Mouse (Mus musculus) telencephalon, adult 2 months (tissue): Measurements from ENCODE around the gene Fam69a.
"Not testable (repeated sequence)": the region's sequence is repeated elsewhere in the genome, so short reads cannot be mapped to it uniquely, and the experiment has no call there.

Experiments used
- DNase-seq: peaks from one replicate; pipeline ENCODE4 v3.0.0-alpha.2; 2011; ENCODE audit warnings: low read depth, low spot score

Fam69a gene

DNA sequence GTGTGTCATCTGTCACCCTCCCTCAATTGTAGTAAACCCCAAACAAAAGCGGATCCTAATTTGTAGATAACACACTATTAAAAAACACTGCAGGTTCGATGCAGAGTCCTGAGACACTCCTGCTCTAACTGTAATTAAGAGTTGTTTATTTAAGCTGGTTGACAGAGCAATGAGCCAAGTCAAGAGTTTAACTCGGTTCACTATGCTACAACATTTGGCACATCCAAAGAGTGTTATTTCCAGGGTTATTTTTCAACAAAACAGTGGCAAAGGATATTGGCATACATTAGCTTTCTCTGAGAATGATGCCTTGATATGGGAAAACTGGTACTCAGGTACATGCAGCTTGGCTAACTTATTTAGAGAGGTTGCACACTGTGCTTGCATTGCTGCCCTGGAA lies 4.9 kb downstream of the Fam69a start:
- DNase-seq = no peak

DNA sequence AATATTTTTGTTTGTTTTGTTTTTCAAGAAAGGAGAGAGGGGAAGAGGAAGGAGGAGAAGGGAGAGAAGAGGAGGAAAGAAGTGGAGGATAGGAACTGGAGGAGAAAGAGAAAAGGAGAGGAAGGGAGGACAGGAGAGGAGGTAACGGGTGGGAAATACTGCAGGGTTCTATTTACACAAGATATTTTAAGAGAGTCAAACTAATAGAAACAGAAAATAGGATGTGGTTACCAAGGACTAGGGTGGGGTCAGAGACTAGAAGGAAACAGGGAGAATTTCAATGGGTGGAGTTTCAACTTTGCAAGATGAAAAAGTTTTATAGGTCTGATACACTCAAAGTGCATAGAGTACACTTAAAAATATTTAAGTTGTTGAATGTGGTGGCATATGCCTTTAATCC lies 7.0 kb downstream of the Fam69a start:
- no peak for DNase-seq

DNA sequence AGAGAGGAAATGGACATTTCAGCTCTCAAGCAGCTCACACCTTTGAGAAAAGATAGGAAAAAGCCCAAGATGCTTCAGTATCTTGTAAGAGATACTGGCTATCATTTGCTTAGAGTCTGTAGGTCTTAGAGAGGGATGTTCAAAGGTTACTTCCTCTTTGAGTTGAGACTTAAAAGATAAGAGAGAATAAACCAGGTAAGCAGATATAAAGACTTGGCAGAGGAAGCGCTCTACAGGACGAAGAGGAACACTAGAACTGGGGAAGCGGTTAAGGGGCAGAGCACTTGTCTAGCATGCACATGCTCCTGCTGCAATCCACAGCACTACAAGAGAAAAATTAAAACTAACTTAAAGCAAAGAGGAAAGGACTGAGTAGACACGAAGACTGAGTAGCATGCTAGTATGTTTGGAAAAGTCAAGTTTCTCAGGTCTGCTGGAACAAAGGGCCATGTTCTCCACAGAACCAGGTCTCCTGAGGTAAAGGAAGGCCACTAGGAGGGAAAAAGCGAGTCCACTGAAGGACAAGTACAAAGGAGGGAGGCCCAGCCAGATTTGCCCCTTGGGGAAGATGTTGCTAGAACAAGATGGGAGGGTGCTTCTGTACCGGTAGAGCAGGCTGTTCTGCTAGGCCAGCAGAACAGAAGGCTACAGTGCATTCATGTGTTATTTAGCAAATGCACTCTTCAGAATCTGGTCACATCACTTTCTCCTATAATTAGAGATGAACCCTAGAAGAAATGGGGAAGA lies 8.4 kb downstream of the Fam69a start:
- DNase-seq = no peak

DNA sequence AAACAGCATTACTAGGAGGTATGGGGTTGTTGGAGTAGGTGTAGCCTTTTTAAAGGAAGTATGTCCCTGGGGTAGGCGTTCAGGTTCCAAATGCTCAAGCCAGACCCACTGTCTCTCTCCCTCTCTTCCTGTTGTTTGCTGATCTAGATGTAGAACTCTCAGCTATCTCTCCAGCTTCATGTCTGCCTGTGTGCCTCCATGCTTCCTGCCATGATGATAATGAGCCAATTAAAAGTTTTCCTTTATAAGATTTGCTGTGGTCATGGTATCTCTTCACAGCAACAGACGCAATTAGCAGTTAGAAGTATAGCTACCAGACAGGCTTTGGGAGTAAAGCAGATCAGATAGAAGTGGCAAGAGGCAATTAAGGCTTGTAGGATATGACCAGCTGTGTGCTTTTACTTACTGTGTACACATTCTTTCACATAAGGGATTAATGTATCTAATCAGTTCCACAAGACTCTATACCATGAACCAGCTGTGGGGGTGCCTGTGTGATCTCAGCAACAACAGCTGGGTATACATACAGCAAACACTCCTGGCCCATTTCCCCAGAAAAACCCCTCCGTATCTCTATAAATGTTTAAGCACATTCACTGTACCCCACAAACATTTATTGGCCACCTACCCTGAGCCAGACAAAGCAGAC lies 9.1 kb downstream of the Fam69a start:
- DNase-seq = no peak

DNA sequence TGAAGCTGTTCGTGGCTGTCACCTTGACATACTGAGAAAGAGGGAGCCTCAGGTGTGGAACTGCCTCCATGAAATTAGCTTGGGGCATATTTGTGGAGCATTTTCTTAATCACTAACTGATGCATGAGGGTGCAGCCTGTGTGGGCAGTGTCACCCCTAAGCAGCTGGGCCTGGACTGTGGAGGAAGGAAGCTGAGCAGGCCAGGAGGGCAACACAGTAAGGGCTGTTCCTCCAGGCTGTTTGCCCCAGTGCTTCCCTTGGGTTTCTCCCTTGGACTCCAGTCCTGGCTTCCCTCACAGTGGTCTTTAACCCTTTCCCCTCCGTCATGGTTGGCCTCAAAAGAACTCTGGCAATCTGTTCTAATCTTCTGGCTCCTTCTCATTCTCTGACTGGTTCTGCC lies 13.6 kb downstream of the Fam69a start:
- DNase-seq = no peak

DNA sequence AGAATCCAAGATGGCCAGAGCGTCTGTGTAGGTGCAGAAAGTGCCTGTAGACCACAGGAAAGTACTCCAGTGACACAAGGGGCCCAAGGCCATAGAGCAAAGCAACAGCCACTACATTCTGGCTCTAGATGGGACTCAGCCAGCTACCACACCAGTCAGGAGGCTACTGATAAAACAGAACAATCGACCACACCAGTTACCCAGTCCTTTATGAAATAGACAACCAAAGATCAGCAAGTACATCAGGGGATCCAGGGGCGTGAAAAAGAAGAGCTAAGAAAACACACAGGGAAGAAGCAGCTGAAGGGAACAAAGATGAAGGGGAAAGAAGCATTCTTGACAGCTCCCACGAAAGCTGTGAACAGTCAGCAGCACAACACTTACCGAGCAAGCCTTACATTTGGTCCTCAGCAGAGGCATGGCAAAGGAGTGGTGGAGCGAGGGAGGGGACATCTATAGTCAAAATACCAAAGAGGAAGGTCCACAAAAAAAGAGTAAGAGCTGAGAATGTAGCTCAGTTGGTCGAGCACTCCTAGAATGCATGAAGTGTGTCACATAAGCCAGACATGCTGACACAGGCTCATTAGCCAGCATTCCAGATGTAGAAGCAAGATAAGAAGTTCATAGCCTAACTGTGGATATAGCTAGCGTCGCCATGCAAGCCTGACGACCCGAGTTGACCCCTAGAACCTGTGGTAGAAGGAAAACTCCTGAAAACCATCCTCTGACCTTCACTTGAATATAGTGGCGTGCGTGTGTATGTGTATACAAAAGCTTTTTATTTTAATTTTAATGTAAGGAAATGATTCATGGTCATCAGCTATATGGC lies 14.2 kb downstream of the Fam69a start:
- DNase-seq = no peak

DNA sequence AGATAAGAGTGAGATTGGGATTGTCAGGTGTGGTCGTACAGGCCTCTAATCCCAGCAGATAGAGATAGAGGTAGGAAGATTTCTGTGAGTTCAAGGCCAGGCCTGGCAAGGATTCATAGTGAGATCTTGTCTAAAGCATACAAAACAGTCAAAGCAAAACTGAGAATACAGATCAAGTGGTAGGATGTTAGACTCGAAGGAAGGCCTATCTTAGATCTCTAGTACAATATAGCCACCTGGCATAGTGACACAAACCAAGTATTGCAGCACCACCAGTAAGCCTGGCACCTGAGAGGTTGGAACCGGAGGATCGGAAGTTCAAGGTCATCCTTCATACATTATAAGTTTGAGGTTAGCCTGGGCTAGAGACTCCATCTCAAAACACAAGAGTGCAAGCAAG lies 15.8 kb downstream of the Fam69a start:
- no peak for DNase-seq

DNA sequence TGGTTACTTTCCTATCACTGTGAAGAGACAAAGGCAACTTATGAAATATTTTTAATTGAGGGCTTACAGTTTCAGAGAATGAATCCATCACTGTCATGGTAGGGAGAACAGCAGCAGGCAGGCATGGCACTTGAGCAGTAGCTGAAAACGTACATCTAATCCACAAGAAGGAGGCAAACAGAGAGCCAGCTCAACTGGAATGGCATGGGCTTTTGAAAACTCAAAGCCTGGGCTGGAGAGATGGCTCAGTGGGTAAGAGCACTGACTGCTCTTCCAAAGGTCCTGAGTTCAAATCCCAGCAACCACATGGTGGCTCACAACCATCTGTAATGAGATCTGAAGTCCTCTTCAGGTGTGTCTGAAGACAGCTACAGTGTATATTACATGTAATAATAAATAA lies 17.1 kb downstream of the Fam69a start:
- DNase-seq = not testable (repeated sequence)

DNA sequence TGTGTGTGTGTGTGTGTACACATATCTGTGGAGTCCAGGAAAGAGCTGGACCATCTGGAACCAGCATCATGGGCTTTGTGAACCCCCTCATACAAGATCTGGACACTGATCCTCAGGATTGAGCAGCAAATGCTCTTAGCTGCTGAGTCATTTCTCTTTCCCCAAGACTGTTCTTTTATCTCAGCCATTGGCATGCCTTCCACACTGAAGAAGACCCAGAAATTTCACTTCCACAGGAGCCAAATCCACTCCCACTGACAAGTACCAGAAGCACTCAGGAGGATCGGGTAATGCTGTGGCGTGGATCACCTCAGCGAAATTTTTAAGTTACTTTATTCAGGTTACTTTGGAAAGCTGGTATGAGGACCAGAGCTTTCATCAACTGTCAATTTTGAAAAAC lies 18.8 kb downstream of the Fam69a start:
- no peak for DNase-seq

DNA sequence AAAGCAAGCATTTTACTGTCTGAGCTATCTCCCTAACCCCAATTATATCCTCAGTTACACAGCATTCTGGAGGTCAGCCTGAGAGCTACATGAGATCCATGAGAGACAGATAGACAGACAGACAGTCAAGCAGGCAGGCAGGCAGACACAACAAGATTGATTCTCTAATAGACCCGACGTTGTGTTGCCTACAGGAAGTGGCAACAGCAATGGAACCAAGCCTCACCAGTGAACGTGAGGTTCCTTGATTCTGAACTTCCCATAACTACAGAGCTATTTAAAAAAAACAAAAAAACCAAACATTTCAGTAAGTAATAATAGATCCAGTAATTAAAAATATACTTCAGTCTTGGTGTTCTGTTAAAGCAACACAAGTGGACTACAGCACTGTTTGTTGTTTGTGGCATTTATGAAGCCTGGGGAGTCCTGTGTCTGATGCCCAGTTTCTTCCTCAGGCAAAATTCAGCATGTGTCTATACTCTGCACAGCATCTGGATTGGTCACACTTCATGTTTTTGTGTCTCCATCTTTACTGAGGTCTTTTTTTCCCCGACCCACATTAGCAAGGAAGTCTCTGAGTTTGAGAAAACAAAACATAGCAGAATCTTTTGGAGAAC lies 19.9 kb downstream of the Fam69a start:
- no peak for DNase-seq

DNA sequence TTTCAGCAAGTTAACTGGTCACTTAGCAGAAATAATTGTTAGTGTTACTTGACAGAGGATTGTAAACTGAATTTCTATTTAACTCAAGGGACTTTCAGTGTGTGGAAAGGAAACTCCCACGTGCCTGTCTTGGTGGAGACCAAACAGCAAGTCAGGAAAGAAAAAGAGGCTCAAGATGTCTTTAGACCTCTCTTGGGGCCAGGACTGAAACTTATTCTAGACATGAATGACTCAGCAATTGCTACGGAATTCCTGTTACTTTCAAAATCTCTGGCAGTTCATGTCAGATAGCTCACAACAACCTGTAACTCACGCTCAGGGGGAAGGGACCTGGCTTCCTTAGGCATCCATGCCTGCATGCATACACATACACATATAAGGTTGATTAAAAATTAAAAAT lies 20.7 kb downstream of the Fam69a start:
- DNase-seq = no peak

DNA sequence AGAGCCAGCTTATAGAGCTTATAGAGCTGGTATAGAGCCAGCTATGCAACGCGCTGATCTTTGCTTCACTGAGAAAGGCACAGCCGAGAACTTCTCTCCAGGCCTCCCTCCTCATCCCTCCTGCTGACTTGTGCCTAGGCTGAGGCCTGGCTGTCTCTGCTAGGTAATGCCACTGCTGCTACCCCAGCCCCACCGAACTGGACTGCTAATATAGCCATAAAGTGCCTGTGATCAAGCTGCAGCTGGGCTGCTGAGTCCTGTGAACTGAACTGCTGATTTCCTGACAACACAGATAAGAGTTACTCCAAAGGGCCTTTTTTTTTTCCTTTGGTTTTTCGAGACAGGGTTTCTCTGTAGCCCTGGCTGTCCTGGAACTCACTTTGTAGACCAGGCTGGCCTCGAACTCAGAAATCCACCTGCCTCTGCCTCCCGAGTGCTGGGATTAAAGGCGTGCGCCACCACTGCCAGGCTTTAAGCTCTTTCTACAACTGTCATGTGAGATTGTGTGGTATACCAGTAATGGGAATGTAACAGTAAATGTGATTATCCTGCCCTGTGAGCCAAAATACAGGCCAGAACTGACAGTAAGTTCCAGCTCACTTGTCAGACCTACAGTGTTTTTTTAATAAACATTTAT lies 21.4 kb downstream of the Fam69a start:
- DNase-seq = no peak

DNA sequence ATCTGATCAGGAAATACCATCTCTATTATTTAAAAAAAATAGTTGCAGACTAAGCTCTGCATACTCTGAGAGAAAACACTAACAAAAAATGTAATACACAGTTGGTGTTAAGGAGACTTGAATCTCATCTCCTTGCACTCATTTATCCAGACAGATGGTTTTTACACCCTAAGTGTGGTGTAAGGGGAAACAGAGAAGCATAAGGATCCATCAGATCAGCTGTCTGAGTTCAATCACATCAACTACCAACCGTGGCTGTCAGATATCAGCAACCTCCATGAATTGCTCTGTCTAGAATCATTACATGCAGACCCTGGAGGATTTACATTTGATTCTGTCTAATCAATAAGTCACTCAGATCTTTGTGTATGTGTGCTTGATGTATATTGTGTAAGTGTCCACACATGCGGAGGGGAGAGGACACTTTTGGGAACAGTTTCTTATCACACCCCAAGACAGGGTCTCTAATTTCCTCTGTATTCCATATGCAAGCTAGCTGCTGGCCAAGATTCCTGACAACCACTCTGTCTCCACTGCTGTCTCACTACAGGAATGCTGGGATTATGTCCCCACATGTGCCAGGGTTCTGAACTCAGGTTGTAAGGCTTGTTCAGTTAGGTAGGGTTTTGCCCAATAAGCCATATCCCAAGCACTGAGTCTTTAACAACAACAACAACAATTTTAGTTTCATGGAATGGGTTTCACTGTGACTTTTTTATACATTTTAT lies 22.7 kb downstream of the Fam69a start:
- DNase-seq = no peak

DNA sequence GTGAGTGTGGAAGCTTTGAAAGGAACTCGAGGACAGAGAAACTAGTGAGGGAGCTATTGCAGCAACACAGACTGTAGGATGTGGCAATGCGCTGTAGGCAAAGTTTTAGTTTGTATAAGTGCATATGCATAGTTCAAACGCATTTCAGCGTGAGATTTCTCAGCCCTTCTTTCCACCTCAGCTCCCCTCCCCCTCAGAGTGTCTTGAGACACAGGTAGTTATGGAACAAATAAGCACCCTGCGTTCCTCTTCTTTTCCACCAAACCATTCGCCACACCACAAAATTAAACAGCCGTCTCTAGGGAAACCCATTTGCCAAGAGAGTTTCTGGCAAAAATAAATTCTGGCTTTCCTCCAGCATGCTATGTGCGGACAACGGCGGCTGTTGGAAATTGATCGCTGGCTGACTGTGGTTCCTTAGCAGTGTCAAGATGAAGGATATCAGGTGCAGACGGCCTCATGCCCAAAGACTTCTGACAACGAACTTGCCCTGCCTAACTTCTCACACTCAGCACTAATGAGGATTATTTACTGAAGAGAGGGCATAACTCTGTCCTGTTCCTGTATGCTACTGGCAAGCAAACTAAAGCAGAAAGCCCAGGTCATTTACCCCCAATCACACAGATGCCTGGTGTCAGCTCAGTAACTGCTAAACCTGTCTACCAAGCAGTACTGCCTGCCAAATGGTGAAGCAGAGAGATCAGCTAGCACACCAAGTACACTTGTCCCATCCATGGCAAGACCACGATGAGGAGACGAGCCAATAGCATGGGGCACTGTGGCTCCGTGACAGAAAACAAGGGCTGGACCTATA lies 25.2 kb downstream of the Fam69a start:
- no peak for DNase-seq

DNA sequence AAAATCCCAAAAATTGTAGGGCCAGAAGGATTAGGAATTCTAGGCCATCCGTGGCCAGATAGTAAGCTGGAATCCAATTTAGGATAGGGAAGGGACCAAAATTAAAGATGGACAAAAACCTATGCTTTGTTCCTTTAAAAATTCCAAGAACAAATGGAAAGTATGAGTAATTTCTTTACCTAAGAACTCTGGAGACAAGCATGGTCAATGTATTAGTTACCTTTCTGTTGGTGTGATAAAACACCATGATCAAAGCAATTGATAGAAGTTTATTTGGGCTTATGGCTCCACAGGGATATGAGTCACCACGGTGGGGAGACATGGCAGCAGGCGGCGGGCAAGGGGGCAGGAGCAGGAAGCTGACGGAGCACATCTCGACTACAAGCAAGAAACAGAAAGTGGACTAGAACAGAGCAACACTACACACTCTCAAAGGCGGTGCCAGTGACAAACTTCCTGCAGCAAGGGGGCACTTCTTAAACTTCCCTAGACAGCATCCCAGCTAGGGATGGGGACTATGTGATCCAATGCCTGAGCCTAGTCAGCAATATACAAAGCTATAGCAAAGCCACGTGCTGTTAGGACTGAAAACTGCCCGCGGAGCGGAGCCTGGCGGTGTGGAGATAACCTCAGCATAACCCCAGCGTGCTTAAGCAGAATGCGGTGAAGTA lies 26.2 kb downstream of the Fam69a start:
- DNase-seq = no peak

DNA sequence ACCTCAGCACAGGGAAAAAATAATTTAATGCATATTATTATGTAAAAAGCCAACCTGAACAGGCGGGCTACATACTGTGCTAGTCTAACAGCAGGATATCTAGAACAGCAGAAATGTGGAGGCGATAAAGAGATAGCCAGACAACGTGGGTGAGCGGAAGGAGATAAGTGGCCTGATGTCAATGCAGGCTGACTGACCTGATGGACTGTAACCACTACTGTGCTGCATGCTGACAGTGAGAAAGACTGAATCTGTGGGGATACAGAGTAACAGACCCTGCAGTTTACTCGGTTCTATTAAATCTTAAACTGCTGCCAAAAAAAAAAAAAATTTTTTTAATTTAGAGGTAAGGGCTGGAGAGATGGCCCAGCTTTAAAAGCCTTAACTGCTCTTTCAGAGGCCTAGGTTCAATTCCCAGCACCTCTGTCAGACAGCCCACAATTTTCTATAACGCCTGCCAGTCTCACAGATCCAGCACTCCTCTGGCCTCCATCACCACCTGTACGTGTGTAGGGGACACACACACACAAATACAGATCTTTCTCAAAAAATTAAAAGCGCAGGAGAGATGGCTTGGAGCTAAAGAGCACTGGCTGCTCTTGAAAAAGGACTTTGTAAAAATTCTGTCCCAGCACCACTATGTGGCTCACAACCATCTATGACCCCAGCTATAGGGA lies 27.1 kb downstream of the Fam69a start:
- DNase-seq = no peak

DNA sequence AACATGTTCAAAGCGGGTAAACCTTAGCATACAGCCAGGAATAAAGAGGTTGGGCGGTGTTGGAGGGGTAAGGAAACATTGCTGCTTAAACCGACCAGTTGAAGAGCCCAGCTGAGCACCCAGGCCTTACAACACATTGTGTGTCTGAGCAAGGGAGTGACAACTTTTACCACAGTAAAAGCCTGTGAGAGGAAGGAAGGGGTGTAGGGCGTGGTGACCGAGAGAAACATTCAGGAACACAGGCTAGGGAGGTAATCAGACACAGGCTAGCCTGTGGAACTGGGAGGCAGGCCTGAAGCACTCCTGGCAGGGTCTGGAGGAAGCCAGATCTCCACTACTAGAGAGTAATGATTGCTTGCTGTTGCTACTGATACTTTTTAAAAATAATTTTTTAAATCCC lies 36.2 kb downstream of the Fam69a start:
- no peak for DNase-seq

DNA sequence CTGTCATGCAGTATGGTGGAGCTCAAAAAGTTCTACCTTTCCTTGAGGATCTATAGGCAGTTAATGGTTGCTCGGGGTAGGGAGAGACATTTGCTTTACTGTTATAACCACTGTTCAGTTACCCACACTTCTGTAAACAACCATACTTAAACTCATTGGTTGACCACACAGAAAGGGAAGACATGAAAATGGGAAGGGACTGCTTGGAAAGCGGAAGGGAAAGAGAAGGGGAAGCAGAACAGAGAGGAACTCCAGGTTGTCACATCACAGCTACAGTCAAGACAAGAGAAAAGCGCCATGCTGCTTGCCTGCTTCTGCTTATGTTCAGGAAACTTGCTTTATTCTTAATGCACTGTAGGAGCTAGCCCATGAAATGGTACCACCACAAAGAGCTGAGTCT lies 37.3 kb downstream of the Fam69a start:
- DNase-seq = no peak

DNA sequence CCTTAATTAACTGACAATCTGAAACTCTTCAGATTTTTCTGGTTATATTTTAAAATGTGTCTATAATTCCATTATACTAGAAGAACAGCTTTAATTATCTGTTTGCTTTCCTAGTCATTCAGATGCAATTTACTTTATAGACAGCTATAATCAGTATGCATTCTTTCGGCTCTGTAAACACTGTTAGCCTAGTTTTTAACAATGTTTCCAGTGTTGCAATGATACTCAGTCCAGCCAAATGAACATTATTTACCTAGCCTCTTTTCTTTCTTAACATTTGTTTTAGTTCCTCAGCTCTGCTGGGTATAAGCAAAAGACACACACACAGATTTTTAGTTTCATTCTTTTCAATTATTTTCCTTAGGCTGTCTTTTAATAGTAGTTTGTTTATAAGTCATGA lies 38.0 kb downstream of the Fam69a start:
- DNase-seq = no peak
